In genomic region chr4:88032151-88033098, GRCm38 (mm10) we compare ENCODE assay signal across 8 mouse cellular contexts. TPM values are rescaled to one million over a fixed set of nuclear protein-coding genes. Genes with fewer than 3 reads are reported as not detected.
DNase-seq lines count a peak whose midpoint lies in the region; ATAC-seq and TF ChIP-seq lines count a peak whose summit lies in the region.

No protein-coding gene starts in this region.

- no peaks in the 10 kb centered on the region for H3K27me3 ChIP-seq in intestine, postnatal 0 days (replicated peaks; ENCODE audit: control insufficient read depth, insufficient read depth, low read length)
- no peaks in the 10 kb centered on the region for H3K27me3 ChIP-seq in limb, embryonic 11.5 days (ENCODE audit: control insufficient read depth, insufficient read depth, low read length)
- 0 out of 2 replicates have a peak, but pooled peaks cover 8% of the 10 kb centered on the region for H3K27me3 ChIP-seq in midbrain, embryonic 14.5 days (ENCODE audit: control insufficient read depth, insufficient read depth, low read length)

- H3K9me3 ChIP-seq in intestine, postnatal 0 days (ENCODE audit: control insufficient read depth) = no peaks in the 10 kb centered on the region
- no peaks in the 10 kb centered on the region for H3K9me3 ChIP-seq in limb, embryonic 11.5 days (ENCODE audit: control insufficient read depth, low read length)
- no peaks in the 10 kb centered on the region for H3K9me3 ChIP-seq in midbrain, embryonic 14.5 days (ENCODE audit: control insufficient read depth, low read length)

- H3K4me1 ChIP-seq in intestine, postnatal 0 days (replicated peaks; ENCODE audit: control insufficient read depth, insufficient read depth, low read length) = peaks cover 4% of the 10 kb centered on the region; the same call in 1 of the 2 replicates
- H3K4me1 ChIP-seq in limb, embryonic 11.5 days (ENCODE audit: control insufficient read depth, insufficient read depth, low read length) = peaks cover 10% of the 10 kb centered on the region
- H3K4me1 ChIP-seq in midbrain, embryonic 14.5 days (ENCODE audit: control insufficient read depth, insufficient read depth, low read length) = peaks cover 41% of the 10 kb centered on the region

- H3K36me3 ChIP-seq in intestine, postnatal 0 days (ENCODE audit: control insufficient read depth, insufficient read depth) = peaks cover 3% of the 10 kb centered on the region; the same call in 1 of the 2 replicates
- H3K36me3 ChIP-seq in limb, embryonic 11.5 days (ENCODE audit: control insufficient read depth, insufficient read depth, low read length) = no peaks in the 10 kb centered on the region
- H3K36me3 ChIP-seq in midbrain, embryonic 14.5 days (ENCODE audit: control insufficient read depth, insufficient read depth, low read length) = no peaks in the 10 kb centered on the region

- peak overlapping the region; percentile 86 for H3K27ac ChIP-seq in intestine, postnatal 0 days (ENCODE audit: low read depth, low read length)
- peak overlapping the region; percentile 97 for H3K27ac ChIP-seq in limb, embryonic 11.5 days (replicated peaks; ENCODE audit: low read depth, low read length)
- peak overlapping the region; percentile 98 for H3K27ac ChIP-seq in midbrain, embryonic 14.5 days (replicated peaks; ENCODE audit: low read depth, low read length)

- WGBS in intestine, postnatal 0 days = under 1% methylated on average over 67 of the region's 100 CpGs
- WGBS in limb, embryonic 11.5 days = under 1% methylated on average over 65 of the region's 100 CpGs
- under 1% methylated on average over 77 of the region's 100 CpGs for WGBS in midbrain, embryonic 14.5 days

- H3K4me3 ChIP-seq in intestine, postnatal 0 days (ENCODE audit: low read depth, low read length) = peak overlapping the region; percentile 83
- H3K4me3 ChIP-seq in limb, embryonic 11.5 days (ENCODE audit: low read depth, low read length) = peak overlapping the region; percentile 76
- H3K4me3 ChIP-seq in midbrain, embryonic 14.5 days (replicated peaks; ENCODE audit: low read depth, low read length) = peak overlapping the region; percentile 83

- H3K9ac ChIP-seq in intestine, postnatal 0 days (ENCODE audit: low read depth, low read length) = peak overlapping the region; percentile 77
- H3K9ac ChIP-seq in limb, embryonic 11.5 days (ENCODE audit: low read length) = peak overlapping the region; percentile 92
- H3K9ac ChIP-seq in midbrain, embryonic 14.5 days (replicated peaks; ENCODE audit: low read length) = peak overlapping the region; percentile 92

- peak; percentile 76 for ATAC-seq in intestine, postnatal 0 days
- peak; percentile 36; the same call in 1 of the 2 replicates for ATAC-seq in limb, embryonic 11.5 days (ENCODE audit: insufficient number of reproducible peaks, low FRiP score, low TSS enrichment, low read depth)
- peak; percentile 82 for ATAC-seq in midbrain, embryonic 14.5 days (ENCODE audit: low FRiP score, low TSS enrichment)

- peak overlapping the region; percentile 94 for H3K4me2 ChIP-seq in intestine, postnatal 0 days (replicated peaks; ENCODE audit: low read depth)
- peak overlapping the region; percentile 80 for H3K4me2 ChIP-seq in limb, embryonic 11.5 days (ENCODE audit: low read depth, severe bottlenecking)
- H3K4me2 ChIP-seq in midbrain, embryonic 14.5 days (ENCODE audit: low read length) = peak overlapping the region; percentile 86

- DNase-seq in layer of hippocampus, adult 11-12 months (ENCODE audit: low spot score) = peak; percentile 57
- no peak for DNase-seq in layer of hippocampus, adult 9-10 months (ENCODE audit: low spot score)
- DNase-seq in embryo, embryonic 10 days (ENCODE audit: low spot score) = peak; percentile 69
- peak; percentile 31 for DNase-seq in gastrocnemius, postnatal 25 days
- peak; percentile 71 for DNase-seq in limb, embryonic 11.5 days (ENCODE audit: low spot score)
- DNase-seq in midbrain, embryonic 14.5 days = peak; percentile 85
- DNase-seq in spleen, postnatal 36 days (ENCODE audit: low spot score in 2 of 2) = peak; percentile 34 to 43

- TF ChIP-seq CTCF in intestine, postnatal 0 days (IDR thresholded peaks at IDR 0.05; ENCODE audit: low read depth) = no peak; the same call in 1 of the 2 replicates

RNA-seq across cellular contexts. Expression of gene Mllt3, which starts 0.7 kb away (rescaled TPM):
- total RNA-seq in gastrocnemius, postnatal 25 days (2021) = 10 to 100 TPM; 59.8 to 62.8 TPM
- polyA plus RNA-seq in intestine, postnatal 0 days (2015; fragmentation: Nextera tagmentation; extraction: Ambion mirVana) = 17.5 and 20.0 TPM in 2 replicates
- polyA plus RNA-seq in limb, embryonic 11.5 days (2014; fragmentation: Nextera tagmentation; extraction: Ambion mirVana) = 60.0 and 63.5 TPM in 2 replicates
- 85.0 and 104 TPM in 2 replicates for polyA plus RNA-seq in midbrain, embryonic 14.5 days (2014; fragmentation: Nextera tagmentation; extraction: Ambion mirVana)
